Mouse (Mus musculus): ENCODE results near the gene Gad2. TPM values are rescaled to one million over a fixed set of nuclear protein-coding genes. Genes with fewer than 3 reads are reported as not detected.
"Not testable (repeated sequence)": the region's sequence is repeated elsewhere in the genome, so short reads cannot be mapped to it uniquely, and the experiment has no call there.

The Gad2 gene
- 15.1 and 24.0 TPM in 2 replicates for polyA plus RNA-seq (2014; fragmentation: Nextera tagmentation; extraction: Ambion mirVana)

DNA sequence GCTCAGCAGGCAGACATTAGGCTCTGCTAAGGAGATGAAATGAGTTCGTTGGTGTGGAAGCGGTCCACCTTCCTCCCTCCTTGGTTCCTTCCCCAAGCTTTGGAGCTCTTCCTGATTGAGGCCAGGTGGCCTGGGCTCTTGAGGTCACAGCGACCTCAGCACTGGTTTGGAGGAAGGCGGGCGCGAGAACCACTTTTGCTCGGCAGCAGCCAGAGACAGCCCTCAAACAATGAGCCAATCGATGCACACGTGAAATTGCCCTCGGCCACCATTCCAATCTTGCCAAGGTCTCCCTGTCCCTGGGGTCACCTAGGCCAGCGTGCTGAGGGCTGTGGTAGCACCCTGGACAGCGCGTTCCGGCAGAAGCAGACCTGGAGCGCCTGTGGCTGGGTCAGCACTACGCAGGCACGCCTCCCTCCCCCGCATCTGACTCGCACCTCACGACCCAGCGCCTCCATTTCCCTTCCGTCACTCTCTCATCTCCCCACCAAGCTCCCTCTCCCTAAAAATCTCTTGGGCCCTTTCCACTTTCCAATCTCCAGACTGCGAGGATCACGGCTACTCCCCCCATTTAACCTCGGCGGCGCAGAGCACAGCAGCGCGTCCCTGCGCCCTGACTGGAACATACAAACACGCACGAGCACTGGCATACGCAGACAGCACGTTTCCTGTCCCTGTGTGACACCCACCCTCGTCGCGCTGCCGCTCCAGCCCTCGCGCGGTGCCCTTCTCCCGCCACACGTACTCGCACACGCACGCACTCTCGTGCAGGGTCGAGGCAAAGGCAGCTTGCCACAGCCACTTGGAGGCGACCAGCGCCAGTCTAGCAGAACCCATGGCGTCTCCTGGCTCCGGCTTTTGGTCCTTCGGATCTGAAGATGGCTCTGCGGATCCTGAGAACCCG lies at the start of gene Gad2:
Gene Gad2, plus strand, starts transcription at position 378 of the 904 bp plus-strand sequence.
- H3K4me1 ChIP-seq (ENCODE audit: control insufficient read depth, insufficient read depth, low read length) = peaks cover 20% of the 10 kb centered on the region
- peak; percentile 78 for ATAC-seq (ENCODE audit: low FRiP score)
- under 1% methylated on average over 53 of the region's 55 CpGs for WGBS

DNA sequence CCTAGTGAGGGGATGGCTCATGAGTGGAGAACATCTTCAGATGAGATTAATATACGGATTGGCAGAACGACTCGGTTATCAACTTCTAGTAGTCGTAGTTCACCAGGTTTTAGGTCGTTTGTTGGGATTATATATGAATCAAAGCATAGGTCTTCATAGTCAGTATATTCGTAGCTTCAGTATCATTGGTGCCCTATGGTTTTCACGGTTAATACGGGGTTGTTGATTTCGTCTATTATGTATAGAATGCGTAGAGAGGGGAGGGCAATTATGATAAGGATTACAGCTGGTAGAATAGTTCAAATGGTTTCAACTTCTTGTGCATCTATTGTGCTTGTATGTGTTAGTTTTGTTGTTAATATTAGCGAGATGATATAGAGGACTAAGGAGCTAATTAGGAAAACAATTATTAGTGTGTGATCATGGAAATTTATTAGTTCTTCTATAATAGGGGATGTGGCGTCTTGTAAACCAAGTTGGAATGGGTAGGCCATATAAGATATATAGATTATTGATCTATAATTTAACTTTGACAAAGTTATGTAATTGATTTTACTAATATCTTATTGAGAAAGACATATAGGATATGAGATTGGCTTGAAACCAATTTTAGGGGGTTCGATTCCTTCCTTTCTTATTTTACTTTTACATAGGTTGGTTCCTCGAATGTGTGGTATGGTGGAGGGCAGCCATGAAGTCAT lies 34.4 kb upstream of the Gad2 start:
- H3K36me3 ChIP-seq (ENCODE audit: control insufficient read depth, insufficient read depth, low read length); H3K27me3 ChIP-seq (ENCODE audit: control insufficient read depth, insufficient read depth, low read length); H3K4me3 ChIP-seq (ENCODE audit: low read depth, low read length); H3K9ac ChIP-seq (ENCODE audit: low read length); H3K27ac ChIP-seq (ENCODE audit: low read depth, low read length); H3K9me3 ChIP-seq (ENCODE audit: control insufficient read depth, low read length); H3K4me2 ChIP-seq; DNase-seq (ENCODE audit: low spot score, missing footprints); H3K4me1 ChIP-seq (ENCODE audit: control insufficient read depth, insufficient read depth, low read length): not testable (repeated sequence)
- peak; percentile 87 for ATAC-seq (ENCODE audit: low FRiP score)
- WGBS = 88% methylated on average over 13 of the region's 14 CpGs

More for the DNA sequence above, at the start of gene Gad2:
- H3K9me3 ChIP-seq (ENCODE audit: control insufficient read depth, low read length) = no peaks in the 10 kb centered on the region
- H3K36me3 ChIP-seq (ENCODE audit: control insufficient read depth, insufficient read depth, low read length) = no peaks in the 10 kb centered on the region
- DNase-seq (ENCODE audit: low spot score, missing footprints) = peak; percentile 96
- peak within 1 kb of the TSS; percentile 59 for H3K9ac ChIP-seq (ENCODE audit: low read length)
- H3K4me3 ChIP-seq (ENCODE audit: low read depth, low read length) = peak within 1 kb of the TSS; percentile 40
- H3K4me2 ChIP-seq = peak within 1 kb of the TSS; percentile 66
- peak within 1 kb of the TSS; percentile 51 for H3K27ac ChIP-seq (ENCODE audit: low read depth, low read length)
- H3K27me3 ChIP-seq (ENCODE audit: control insufficient read depth, insufficient read depth, low read length) = peaks cover 86% of the 10 kb centered on the region

- not testable (repeated sequence) for H3K4me2 ChIP-seq; H3K27me3 ChIP-seq (ENCODE audit: control insufficient read depth, insufficient read depth, low read length); H3K4me3 ChIP-seq (ENCODE audit: low read depth, low read length); DNase-seq (ENCODE audit: low spot score, missing footprints); H3K9ac ChIP-seq (ENCODE audit: low read length); H3K9me3 ChIP-seq (ENCODE audit: control insufficient read depth, low read length); H3K36me3 ChIP-seq (ENCODE audit: control insufficient read depth, insufficient read depth, low read length); H3K4me1 ChIP-seq (ENCODE audit: control insufficient read depth, insufficient read depth, low read length); H3K27ac ChIP-seq (ENCODE audit: low read depth, low read length)
- 89% methylated on average over 5 of the region's 5 CpGs for WGBS
- peak; percentile 53 for ATAC-seq (ENCODE audit: low FRiP score)
Measured at GRCm38 (mm10) chr2:22588170-22588541, 33.8 kb upstream of the Gad2 start.

DNA sequence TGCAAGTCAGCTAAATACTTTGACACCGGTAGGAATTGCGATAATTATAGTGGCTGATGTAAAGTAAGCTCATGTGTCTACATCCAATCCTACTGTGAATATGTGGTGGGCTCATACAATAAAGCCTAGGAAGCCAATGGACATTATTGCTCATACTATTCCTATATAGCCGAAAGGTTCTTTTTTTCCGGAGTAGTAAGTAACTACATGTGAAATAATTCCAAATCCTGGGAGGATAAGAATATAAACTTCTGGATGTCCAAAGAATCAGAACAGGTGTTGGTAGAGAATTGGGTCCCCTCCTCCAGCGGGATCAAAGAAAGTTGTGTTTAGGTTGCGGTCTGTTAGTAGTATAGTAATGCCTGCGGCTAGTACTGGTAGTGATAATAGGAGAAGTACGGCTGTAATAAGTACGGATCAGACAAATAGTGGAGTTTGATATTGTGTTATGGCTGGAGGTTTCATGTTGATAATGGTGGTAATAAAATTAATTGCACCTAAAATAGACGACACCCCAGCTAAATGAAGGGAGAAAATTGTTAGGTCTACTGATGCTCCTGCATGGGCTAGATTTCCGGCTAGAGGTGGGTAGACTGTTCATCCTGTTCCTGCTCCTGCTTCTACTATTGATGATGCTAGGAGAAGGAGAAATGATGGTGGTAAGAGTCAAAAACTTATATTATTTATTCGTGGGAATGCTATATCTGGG lies 33.2 kb upstream of the Gad2 start:
- not testable (repeated sequence) for H3K9ac ChIP-seq (ENCODE audit: low read length); H3K36me3 ChIP-seq (ENCODE audit: control insufficient read depth, insufficient read depth, low read length); H3K4me3 ChIP-seq (ENCODE audit: low read depth, low read length); H3K27me3 ChIP-seq (ENCODE audit: control insufficient read depth, insufficient read depth, low read length); H3K9me3 ChIP-seq (ENCODE audit: control insufficient read depth, low read length); H3K27ac ChIP-seq (ENCODE audit: low read depth, low read length); H3K4me1 ChIP-seq (ENCODE audit: control insufficient read depth, insufficient read depth, low read length); DNase-seq (ENCODE audit: low spot score, missing footprints); H3K4me2 ChIP-seq
- WGBS = 71% methylated on average over 12 of the region's 12 CpGs
- peak; percentile 94 for ATAC-seq (ENCODE audit: low FRiP score)

- H3K9ac ChIP-seq (ENCODE audit: low read length); H3K27ac ChIP-seq (ENCODE audit: low read depth, low read length); DNase-seq (ENCODE audit: low spot score, missing footprints); H3K9me3 ChIP-seq (ENCODE audit: control insufficient read depth, low read length); H3K4me2 ChIP-seq; H3K27me3 ChIP-seq (ENCODE audit: control insufficient read depth, insufficient read depth, low read length); H3K36me3 ChIP-seq (ENCODE audit: control insufficient read depth, insufficient read depth, low read length); H3K4me1 ChIP-seq (ENCODE audit: control insufficient read depth, insufficient read depth, low read length); H3K4me3 ChIP-seq (ENCODE audit: low read depth, low read length): not testable (repeated sequence)
- ATAC-seq (ENCODE audit: low FRiP score) = peak; percentile 93
- 83% methylated on average over 16 of the region's 17 CpGs for WGBS
Measured at GRCm38 (mm10) chr2:22589382-22590205, 32.4 kb upstream of the Gad2 start.

GRCm38 (mm10) chr2:22590206-22590490 lies 31.9 kb upstream of the Gad2 start:
- Histone ChIP-seq H3K9me3 (ENCODE audit: control insufficient read depth, low read length) (no peaks in the 10 kb centered on the region), H3K4me1 (ENCODE audit: control insufficient read depth, insufficient read depth, low read length) (no peaks in the 10 kb centered on the region), H3K27me3 (ENCODE audit: control insufficient read depth, insufficient read depth, low read length) (no peaks in the 10 kb centered on the region), H3K4me3 (ENCODE audit: low read depth, low read length) (no peak overlapping the region), H3K27ac (ENCODE audit: low read depth, low read length) (no peak overlapping the region), H3K9ac (ENCODE audit: low read length) (no peak overlapping the region), H3K4me2 (no peak overlapping the region), H3K36me3 (ENCODE audit: control insufficient read depth, insufficient read depth, low read length) (no peaks in the 10 kb centered on the region)
- no peak for ATAC-seq (ENCODE audit: low FRiP score)
- DNase-seq (ENCODE audit: low spot score, missing footprints) = no peak

GRCm38 (mm10) chr2:22617951-22618350 lies 4.1 kb upstream of the Gad2 start:
- WGBS = 2% methylated on average over 9 of the region's 9 CpGs
- H3K36me3 ChIP-seq (ENCODE audit: control insufficient read depth, insufficient read depth, low read length) = no peaks in the 10 kb centered on the region
- H3K27ac ChIP-seq (ENCODE audit: low read depth, low read length) = no peak overlapping the region
- DNase-seq (ENCODE audit: low spot score, missing footprints) = peak; percentile 86
- no peak for ATAC-seq (ENCODE audit: low FRiP score)
- no peaks in the 10 kb centered on the region for H3K9me3 ChIP-seq (ENCODE audit: control insufficient read depth, low read length)
- peaks cover 47% of the 10 kb centered on the region for H3K27me3 ChIP-seq (ENCODE audit: control insufficient read depth, insufficient read depth, low read length)
- H3K4me3 ChIP-seq (ENCODE audit: low read depth, low read length) = no peak overlapping the region
- no peak overlapping the region for H3K4me2 ChIP-seq
- H3K4me1 ChIP-seq (ENCODE audit: control insufficient read depth, insufficient read depth, low read length) = peaks cover 11% of the 10 kb centered on the region
- no peak overlapping the region for H3K9ac ChIP-seq (ENCODE audit: low read length)

DNA sequence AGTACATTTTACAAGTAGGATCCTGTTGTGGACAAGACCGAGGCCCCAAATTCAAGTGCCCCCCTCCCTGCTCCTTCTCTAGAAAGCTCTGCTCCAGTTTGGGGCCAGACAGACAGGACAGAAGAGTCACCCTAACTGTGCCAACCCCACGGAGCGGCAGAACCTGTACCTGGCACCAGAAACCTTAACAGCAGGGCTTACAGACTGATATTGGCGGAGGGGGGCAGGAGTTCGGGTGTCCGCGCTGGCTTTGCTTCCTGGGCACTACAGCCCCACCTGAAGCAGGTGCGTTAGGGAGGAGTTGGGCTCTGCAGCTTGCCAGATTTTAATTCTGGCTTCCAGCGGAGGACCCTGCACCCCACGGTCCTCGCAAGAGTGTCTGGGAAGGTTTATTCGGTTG lies 2.6 kb upstream of the Gad2 start:
- ATAC-seq (ENCODE audit: low FRiP score) (no peak), DNase-seq (ENCODE audit: low spot score, missing footprints) (peak; percentile 90)
- Histone ChIP-seq H3K27ac (ENCODE audit: low read depth, low read length) (no peak overlapping the region), H3K4me3 (ENCODE audit: low read depth, low read length) (no peak overlapping the region), H3K4me1 (ENCODE audit: control insufficient read depth, insufficient read depth, low read length) (peaks cover 20% of the 10 kb centered on the region), H3K4me2 (no peak overlapping the region), H3K36me3 (ENCODE audit: control insufficient read depth, insufficient read depth, low read length) (no peaks in the 10 kb centered on the region), H3K9ac (ENCODE audit: low read length) (no peak overlapping the region), H3K9me3 (ENCODE audit: control insufficient read depth, low read length) (no peaks in the 10 kb centered on the region), H3K27me3 (ENCODE audit: control insufficient read depth, insufficient read depth, low read length) (peaks cover 62% of the 10 kb centered on the region)
- WGBS = 1% methylated on average over 12 of the region's 12 CpGs

Measured in midbrain, embryonic 11.5 days (tissue).